Mouse (Mus musculus) liver, postnatal 0 days (tissue): ENCODE measurements around the gene Tspo2.

Experiments used
- CTCF ChIP-seq: sonication (generic); IDR thresholded peaks from 2 replicates; pipeline ENCODE4 v1.5.1; 2016; ENCODE audit warnings: antibody characterized with exemption, low read depth
- EP300 ChIP-seq: IDR thresholded peaks from 2 replicates; pipeline ENCODE4 v1.6.1; 2016; ENCODE audit warnings: antibody characterized with exemption, low read depth, mild to moderate bottlenecking

DNA sequence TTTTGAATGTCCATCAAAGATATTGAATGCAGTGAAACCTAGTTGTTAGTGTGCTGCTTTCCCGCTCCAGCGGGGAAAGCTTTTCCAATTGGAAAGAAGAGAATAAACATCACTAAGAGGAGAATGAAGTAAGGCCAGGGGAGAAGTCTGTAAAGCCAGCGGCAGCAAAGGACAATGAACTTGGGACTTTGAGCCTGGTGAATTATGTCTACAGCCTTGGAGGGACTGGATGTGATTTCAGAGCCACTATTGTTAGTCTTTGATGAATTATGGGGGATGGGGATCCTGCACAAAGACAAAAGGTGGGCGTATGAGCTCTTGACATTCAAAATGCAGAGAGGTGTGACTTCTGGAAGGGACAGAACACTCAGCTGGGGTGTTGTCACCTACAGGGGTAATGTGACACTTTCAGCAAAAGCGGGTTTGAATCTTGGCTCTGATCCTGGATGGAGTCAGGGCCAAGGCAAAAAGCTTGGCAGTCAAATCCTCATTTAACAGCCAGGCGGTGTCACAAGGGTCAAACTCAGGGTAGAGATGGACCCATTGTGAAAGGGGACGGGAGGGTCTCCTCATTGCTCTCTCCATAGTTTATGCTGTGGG is 49.6 kb upstream of the Tspo2 start:
- TF ChIP-seq EP300 (no peak), CTCF (no peak)
